Mouse (Mus musculus) testis, postnatal 14 days (tissue): ENCODE measurements around the gene Hsd17b14.
A peak's percentile ranks its signal among the peaks of the same experiment; 100 is the strongest.

ENCODE experiments used
- DNase-seq: peaks from one replicate; pipeline ENCODE4 v3.0.0; 2021; ENCODE audit warnings: low spot score

Gene Hsd17b14

DNA sequence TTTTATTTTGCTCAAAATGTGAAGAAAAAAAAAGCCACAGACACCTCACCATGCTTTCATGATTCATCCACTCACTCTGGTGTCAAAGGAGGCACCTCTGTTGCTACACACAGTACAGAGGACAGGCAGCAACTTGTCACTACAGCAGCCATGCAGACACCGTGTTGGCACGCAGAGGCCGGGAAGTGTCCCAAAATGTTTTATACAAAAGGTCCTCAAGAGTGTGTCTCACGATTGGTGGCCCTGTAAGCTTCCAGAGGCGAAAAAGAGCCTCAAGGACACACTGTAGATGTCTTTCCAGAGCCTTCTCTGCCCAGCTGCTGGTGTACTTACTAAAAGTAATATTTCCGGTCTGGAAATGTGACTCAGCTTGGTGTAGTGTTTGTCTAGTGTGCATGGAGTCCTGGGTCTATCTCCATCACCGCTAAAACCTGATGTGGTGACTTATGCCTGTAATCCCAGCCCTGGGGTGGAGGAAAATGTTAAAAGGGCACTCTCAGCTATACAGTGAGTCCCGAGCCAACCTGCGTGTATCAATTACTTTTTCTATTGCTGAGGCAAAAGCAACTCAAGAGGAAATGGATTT lies 51.1 kb downstream of the Hsd17b14 start:
- no peak for DNase-seq

DNA sequence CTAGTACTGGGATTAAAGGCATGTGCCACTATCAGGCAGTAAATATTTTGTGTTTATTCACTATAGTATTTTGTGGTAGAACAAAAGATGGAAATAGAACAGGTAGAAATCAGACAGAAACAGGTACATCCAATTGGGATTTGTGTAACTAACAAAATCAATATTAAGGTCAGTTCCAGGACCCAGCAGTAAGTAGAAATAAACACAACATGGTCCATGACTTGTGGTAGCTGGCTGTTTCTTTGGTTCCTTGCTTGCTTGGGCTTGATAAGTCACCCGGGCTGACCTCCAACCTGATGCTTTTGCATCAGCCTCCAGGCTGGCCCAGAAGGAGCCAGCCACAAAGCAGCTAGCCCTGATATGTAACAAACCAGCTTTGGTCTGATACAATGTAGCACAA lies 54.8 kb downstream of the Hsd17b14 start:
- DNase-seq, result peak; percentile 80

DNA sequence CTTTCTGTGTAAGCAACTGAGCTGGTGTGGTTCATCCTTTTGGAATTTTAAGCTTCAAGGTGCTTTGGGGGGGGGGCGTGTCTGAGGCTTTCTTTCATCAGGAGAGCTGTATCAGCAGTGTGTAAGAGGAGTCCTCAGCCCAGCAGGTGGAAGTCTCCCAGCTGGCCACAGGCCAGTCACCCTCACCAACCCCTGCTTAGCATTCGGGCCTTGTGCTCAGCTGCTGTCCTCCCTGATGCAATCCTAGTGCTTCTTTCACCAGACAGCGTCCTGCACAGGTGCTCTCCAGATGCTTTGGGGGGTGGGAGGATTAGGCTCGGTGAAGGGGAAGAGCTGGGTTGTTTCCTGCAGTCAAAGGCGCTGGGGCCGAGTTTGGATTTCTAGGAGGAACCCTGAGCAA lies 61.6 kb downstream of the Hsd17b14 start:
- DNase-seq, result no peak

DNA sequence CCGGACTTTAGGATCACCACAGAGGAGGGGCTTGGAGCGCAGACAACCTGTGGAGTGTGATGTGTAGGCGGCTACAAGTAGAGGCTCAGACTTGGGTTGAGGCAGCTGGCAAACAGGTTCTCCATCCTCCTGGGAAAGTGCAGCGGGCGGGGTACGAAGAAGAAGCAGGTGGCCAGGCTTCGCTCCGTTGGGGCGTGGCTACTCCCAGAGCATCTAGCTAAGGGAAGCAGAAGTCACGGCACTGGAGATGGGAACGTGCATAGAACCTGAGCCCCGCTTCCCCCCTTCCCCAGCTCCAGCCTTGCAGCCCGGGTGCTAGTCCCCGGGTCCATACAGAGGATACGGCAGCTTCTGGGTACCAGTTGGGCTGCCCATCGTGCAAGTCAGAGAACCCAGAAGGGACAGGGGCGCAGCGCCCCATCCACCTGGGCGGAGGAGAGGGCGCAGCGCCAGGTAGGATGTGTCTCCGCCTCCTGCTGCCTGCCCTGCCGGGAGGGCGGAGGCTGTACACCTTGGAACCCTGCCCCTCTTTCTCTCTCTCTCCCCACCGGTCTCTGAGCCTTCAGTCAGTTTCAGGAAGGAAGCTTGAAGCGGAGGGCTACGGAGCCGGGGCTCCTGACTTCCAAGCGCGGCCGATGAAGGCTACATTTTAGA lies 62.5 kb downstream of the Hsd17b14 start, which contains the start of gene Fut1:
Gene Fut1, plus strand, starts transcription at position 248 of the 654 bp plus-strand sequence.
- no peak for DNase-seq
